Mouse (Mus musculus) liver, embryonic 16.5 days (tissue): ENCODE data around the gene Asb3. TPM values are rescaled to one million over a fixed set of nuclear protein-coding genes. Genes with fewer than 3 reads are reported as not detected.
"Not testable (repeated sequence)": the region's sequence is repeated elsewhere in the genome, so short reads cannot be mapped to it uniquely, and the experiment has no call there.

Experiments used
- ATAC-seq: fragments of 200-750 bp; cut with Nextera tagmentation; 2 replicates; pipeline ENCODE4 v1.8.0; 2017; ENCODE audit warnings: low read depth, mild to moderate bottlenecking, moderate number of reproducible peaks, moderate library complexity
- H3K27ac ChIP-seq: fragments of 300-500 bp; sonication (generic); 2 replicates; pipeline ENCODE4 v1.5.1; 2014; ENCODE audit warnings: mild to moderate bottlenecking, low read length
- H3K27me3 ChIP-seq: fragments of 300-500 bp; sonication (generic); 2 replicates; pipeline ENCODE4 v1.6.1; 2014; ENCODE audit warnings: low read depth, low read length, mixed read lengths; ENCODE audit not compliant: control insufficient read depth, insufficient read depth
- H3K36me3 ChIP-seq: fragments of 300-500 bp; sonication (generic); 2 replicates; pipeline ENCODE4 v1.6.1; 2014; ENCODE audit warnings: mild to moderate bottlenecking; ENCODE audit not compliant: control insufficient read depth, insufficient read depth
- H3K4me1 ChIP-seq: fragments of 300-500 bp; sonication (generic); 2 replicates; pipeline ENCODE4 v1.6.1; 2014; ENCODE audit warnings: low read depth, low read length, mixed read lengths; ENCODE audit not compliant: control insufficient read depth
- H3K4me2 ChIP-seq: fragments of 300-500 bp; sonication (generic); 2 replicates; pipeline ENCODE4 v1.6.1; 2014; ENCODE audit warnings: low read depth, low read length, mixed read lengths
- H3K4me3 ChIP-seq: fragments of 300-500 bp; sonication (generic); 2 replicates; pipeline ENCODE4 v1.5.1; 2014; ENCODE audit warnings: low read depth, mild to moderate bottlenecking, low read length
- H3K9ac ChIP-seq: fragments of 300-500 bp; sonication (generic); 2 replicates; pipeline ENCODE4 v1.6.1; 2014; ENCODE audit warnings: low read depth, low read length
- H3K9me3 ChIP-seq: fragments of 300-500 bp; sonication (generic); replicated peaks from 2 replicates; pipeline ENCODE4 v1.6.1; 2016; ENCODE audit warnings: low read length; ENCODE audit not compliant: control insufficient read depth
- WGBS: fragments of 180-500 bp; shearing (Covaris S2); extraction: QIAGEN DNeasy Blood & Tissue Kit; methylation state at CpG from one replicate; pipeline ENCODE4 v1.1.7; 2014; ENCODE audit not compliant: insufficient replicate concordance; 5-methylcytosine and 5-hydroxymethylcytosine counted together
- polyA plus RNA-seq: library from polyadenylated mRNA; unstranded; fragments of >200 nt; fragmentation: Nextera tagmentation; extraction: Ambion mirVana; gene quantifications from 2 replicates; pipeline ENCODE4 v1.2.1, GENCODE M21; 2015

The Asb3 gene
- polyA plus RNA-seq, 1 experiment from 2014 or later: 11.2 TPM

DNA sequence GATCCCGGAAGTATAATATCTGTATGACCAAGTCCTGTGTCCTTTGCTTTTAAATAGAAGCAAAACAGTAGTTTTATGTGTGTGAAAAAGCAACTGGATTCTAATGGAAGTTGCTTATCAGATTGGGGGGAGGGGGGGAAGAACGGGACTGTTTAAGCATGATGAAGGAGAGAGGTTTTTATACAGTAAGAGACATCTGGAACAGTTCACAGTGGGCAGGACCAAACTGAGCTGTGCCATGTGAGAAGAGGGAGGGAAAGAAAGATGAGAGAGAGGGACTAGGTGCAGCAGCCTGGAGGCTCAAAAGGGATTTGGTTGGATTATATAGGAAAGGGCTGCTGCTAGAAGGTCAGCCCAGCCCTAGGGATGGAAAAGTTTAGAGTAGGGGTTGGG, 101.4 kb downstream of the Asb3 start:
- Histone ChIP-seq H3K4me3 (peak overlapping the region; percentile 76), H3K27ac (peak overlapping the region; percentile 87), H3K27me3 (no peaks in the 10 kb centered on the region), H3K36me3 (peaks cover 9% of the 10 kb centered on the region), H3K9me3 (no peaks in the 10 kb centered on the region), H3K9ac (peak overlapping the region; percentile 85), H3K4me2 (peak overlapping the region; percentile 74), H3K4me1 (peaks cover 5% of the 10 kb centered on the region)
- WGBS: 0% methylated on average over 2 of the region's 2 CpGs
- peak; percentile 57 for ATAC-seq

- no peak overlapping the region for H3K27ac ChIP-seq
- H3K4me1 ChIP-seq: peaks cover 30% of the 10 kb centered on the region
- ATAC-seq: peak; percentile 56
Measured at GRCm38 (mm10) chr11:30996670-30997069, 111.5 kb downstream of the Asb3 start.

DNA sequence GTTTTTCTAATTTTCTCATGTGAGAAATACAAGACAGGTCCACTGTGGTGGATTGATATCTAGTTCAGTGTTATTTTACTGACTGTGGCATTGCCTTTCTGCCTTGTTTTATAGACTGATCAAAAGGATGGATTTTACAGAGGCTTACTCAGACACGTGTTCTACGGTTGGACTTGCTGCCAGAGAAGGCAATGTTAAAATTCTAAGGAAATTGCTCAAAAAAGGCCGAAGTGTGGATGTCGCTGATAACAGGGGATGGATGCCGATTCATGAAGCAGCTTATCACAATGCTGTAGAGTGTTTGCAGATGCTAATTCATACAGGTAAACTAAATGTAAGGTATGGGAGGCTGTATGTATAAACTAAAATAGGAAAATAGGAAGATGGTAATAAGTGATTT, 113.0 kb downstream of the Asb3 start:
- Histone ChIP-seq H3K27ac (peak overlapping the region; percentile 89), H3K4me2 (peak overlapping the region; percentile 35), H3K27me3 (no peaks in the 10 kb centered on the region), H3K4me1 (peaks cover 36% of the 10 kb centered on the region), H3K4me3 (no peak overlapping the region), H3K9me3 (no peaks in the 10 kb centered on the region), H3K9ac (peak overlapping the region; percentile 29), H3K36me3 (no peaks in the 10 kb centered on the region)
- peak; percentile 70 for ATAC-seq
- WGBS: 19% methylated on average over 5 of the region's 5 CpGs

More at GRCm38 (mm10) chr11:30996670-30997069, 111.5 kb downstream of the Asb3 start:
- H3K9ac ChIP-seq: no peak overlapping the region
- no peak overlapping the region for H3K4me3 ChIP-seq
- no peak overlapping the region for H3K4me2 ChIP-seq
- H3K9me3 ChIP-seq: no peaks in the 10 kb centered on the region
- WGBS: 53% methylated on average over 3 of the region's 3 CpGs
- H3K27me3 ChIP-seq: no peaks in the 10 kb centered on the region
- H3K36me3 ChIP-seq: no peaks in the 10 kb centered on the region

DNA sequence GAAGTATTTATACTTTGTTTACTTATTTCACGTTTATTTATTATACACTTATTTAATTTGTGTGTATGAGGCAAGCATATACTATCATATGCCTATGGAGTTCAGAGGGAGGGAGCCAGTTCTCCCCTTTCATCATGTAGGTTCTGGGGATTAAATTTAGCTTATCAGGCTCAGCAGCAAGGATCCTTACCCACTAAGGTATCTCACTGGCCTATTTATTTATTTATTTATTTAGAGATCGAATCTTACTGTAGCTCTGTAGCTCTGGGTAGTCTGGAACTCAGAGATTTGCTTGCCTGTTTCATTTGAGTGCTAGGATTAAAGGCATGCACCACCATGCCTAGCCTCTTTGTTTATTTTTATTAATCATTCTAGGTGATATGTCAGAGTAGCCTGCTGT, 113.5 kb downstream of the Asb3 start:
- peak overlapping the region; percentile 87 for H3K27ac ChIP-seq
- 43% methylated on average over 2 of the region's 2 CpGs for WGBS
- H3K9ac ChIP-seq: peak overlapping the region; percentile 31; the same call in 1 of the 2 replicates
- H3K27me3 ChIP-seq: no peaks in the 10 kb centered on the region
- H3K4me2 ChIP-seq: peak overlapping the region; percentile 43; the same call in 1 of the 2 replicates
- peak; percentile 59 for ATAC-seq
- no peaks in the 10 kb centered on the region for H3K9me3 ChIP-seq
- H3K4me1 ChIP-seq: peaks cover 36% of the 10 kb centered on the region
- H3K4me3 ChIP-seq: no peak overlapping the region; the same call in 1 of the 2 replicates
- H3K36me3 ChIP-seq: no peaks in the 10 kb centered on the region

GRCm38 (mm10) chr11:31000028-31000427, 114.8 kb downstream of the Asb3 start:
- H3K4me3 ChIP-seq: no peak overlapping the region
- no peaks in the 10 kb centered on the region for H3K27me3 ChIP-seq
- no peaks in the 10 kb centered on the region for H3K9me3 ChIP-seq
- no peak overlapping the region for H3K4me2 ChIP-seq
- ATAC-seq: 0 out of 2 replicates have a peak, but pooled peaks have one; percentile 1
- H3K36me3 ChIP-seq: no peaks in the 10 kb centered on the region
- 15% methylated on average over 2 of the region's 2 CpGs for WGBS
- H3K9ac ChIP-seq: peak overlapping the region; percentile 38; the same call in 1 of the 2 replicates
- H3K4me1 ChIP-seq: peaks cover 36% of the 10 kb centered on the region
- H3K27ac ChIP-seq: peak overlapping the region; percentile 87

DNA sequence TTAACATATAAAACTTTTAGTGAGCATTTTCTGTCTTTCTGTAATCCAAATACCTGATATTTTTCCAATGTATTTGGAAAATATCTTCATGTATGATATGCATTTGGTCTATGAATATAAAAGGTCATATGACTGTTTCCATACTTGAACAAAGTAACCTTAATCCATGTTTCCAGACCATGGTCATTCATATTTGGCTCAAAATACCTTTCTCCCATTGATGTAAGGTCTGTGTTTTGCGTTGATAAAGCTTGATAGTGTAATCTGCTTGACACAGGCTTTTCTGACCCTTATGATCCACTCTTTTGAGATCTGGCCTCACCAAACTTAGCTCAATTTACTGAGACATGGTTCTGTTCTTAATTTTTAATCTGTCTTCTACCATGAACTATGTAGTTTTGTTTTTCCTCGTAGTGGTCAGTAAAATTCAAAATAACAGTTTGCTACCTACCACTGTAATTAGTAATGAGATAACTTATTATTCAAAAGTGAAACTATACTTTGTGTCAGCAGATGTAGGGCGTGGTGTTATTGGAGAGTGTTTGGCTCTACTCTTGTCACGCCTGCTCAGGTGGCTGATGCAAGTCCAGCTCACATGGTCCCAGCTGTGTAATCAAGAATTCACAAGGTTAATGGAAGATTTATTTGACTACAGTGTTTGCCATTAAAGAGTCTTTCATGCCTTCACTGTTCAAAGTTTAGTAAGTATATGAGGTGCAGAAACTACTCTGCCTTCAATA, 116.1 kb downstream of the Asb3 start:
- Histone ChIP-seq H3K27ac (peak overlapping the region; percentile 84), H3K4me2 (peak overlapping the region; percentile 49; the same call in 1 of the 2 replicates), H3K4me1 (peaks cover 33% of the 10 kb centered on the region), H3K9ac (peak overlapping the region; percentile 7), H3K4me3 (no peak overlapping the region), H3K9me3 (no peaks in the 10 kb centered on the region), H3K36me3 (no peaks in the 10 kb centered on the region; the same call in 1 of the 2 replicates), H3K27me3 (no peaks in the 10 kb centered on the region)
- 25% methylated on average over 4 of the region's 4 CpGs for WGBS
- ATAC-seq: peak; percentile 85

DNA sequence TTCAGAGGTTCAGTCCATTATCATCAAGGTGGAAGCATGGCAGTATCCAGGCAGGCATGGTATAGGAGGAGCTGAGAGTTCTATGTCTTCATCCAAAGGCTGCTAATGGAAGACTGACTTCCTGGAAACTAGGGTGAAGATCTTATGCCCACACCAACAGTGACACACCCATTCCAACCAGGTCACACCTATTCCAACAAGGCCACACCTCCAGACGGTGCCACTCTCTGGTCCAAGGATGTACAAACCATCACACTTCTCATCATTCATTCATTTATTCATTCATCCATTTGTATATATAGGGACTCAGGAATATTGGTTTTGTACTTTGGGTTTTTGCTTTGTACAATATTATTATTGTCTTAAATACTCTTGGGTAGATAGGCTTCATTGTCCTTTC, 124.5 kb downstream of the Asb3 start:
- not testable (repeated sequence) for H3K9me3 ChIP-seq, H3K9ac ChIP-seq, H3K27me3 ChIP-seq, H3K4me1 ChIP-seq, H3K27ac ChIP-seq, H3K36me3 ChIP-seq
- 73% methylated on average over 1 of the region's 1 CpGs for WGBS
- H3K4me3 ChIP-seq: peak overlapping the region; percentile 26
- H3K4me2 ChIP-seq: peak overlapping the region; percentile 26; the same call in 1 of the 2 replicates
- ATAC-seq: peak; percentile 27; the same call in 1 of the 2 replicates

DNA sequence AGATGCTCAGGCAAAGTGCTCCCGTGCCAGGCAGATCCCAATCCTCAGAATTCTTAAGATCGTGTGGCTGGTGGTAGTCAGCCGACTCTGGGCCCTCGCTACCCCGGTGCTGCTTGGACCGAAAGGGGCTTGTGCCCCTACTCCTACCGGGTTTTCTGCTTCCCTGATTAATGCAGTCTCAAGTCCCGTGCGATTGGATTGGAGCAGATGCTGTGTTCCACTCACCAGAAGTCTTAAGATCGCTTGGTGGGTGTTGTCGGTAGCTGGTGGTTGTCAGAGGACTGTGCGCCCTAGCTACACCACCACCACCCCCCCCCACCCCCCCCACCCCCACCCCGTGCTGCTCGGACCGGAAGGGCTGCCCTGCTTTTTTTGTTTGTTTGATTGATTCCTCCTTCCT, 132.2 kb downstream of the Asb3 start:
- not testable (repeated sequence) for H3K4me3 ChIP-seq, H3K4me2 ChIP-seq, H3K27me3 ChIP-seq, H3K9ac ChIP-seq, H3K27ac ChIP-seq, H3K4me1 ChIP-seq, ATAC-seq, H3K36me3 ChIP-seq, H3K9me3 ChIP-seq
- WGBS: 74% methylated on average over 15 of the region's 15 CpGs

- Histone ChIP-seq H3K4me1 (no peaks in the 10 kb centered on the region), H3K36me3 (0 out of 2 replicates have a peak, but pooled peaks cover 2% of the 10 kb centered on the region), H3K4me2 (no peak overlapping the region), H3K9me3 (no peaks in the 10 kb centered on the region), H3K4me3 (no peak overlapping the region), H3K27me3 (no peaks in the 10 kb centered on the region), H3K27ac (no peak overlapping the region), H3K9ac (no peak overlapping the region)
- ATAC-seq: no peak
- WGBS: 75% methylated on average over 4 of the region's 4 CpGs
Measured at GRCm38 (mm10) chr11:31034958-31035357, 149.7 kb downstream of the Asb3 start.
